27 mouse cellular contexts compared by ENCODE assay signal in the genomic region with DNA sequence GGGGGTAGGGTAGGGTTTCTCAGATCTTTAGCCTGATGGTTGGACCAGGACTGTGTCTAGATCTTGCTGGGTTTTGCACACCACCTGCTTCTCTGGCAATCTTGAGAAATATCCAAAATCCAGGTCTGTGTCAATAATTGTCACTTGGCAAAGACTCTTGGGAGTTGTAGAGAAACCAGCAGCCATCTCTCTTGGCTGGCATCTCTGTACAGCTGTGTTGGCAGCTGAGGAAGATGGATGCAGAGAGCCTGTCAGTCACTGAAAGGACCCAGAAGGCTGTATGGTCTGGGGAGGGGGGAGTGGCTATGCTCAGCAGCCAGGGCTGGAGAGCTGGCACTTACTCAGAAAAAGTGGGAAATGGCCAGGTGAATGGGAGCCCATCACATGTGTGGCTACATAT. TPM values are rescaled to one million over a fixed set of nuclear protein-coding genes. Genes with fewer than 3 reads are reported as not detected.
DNase-seq lines count a peak whose midpoint lies in the region; ATAC-seq lines count a peak whose summit lies in the region.
"Had no signal": no experiment of that assay in that cellular context is flagged by ENCODE, and none has a peak within 500 bp of the region (broad histone marks: within the 10 kb centered on the region; RNA-seq: fewer than 3 reads in every experiment).

No protein-coding gene starts in this region.

- intact Hi-C loops in left cerebral cortex, postnatal 14 days (cut with DNase I), result no loop called here

- peak; percentile 48 for DNase-seq in MN1 (ENCODE audit: low spot score)
- DNase-seq in left cerebral cortex, postnatal 14 days (ENCODE audit: low spot score in 2 of 2), result no peak
- DNase-seq in Muller cell, postnatal 12 days (ENCODE audit: inconsistent ontology term), result no peak
- DNase-seq: adrenal gland, adult 2 months; cerebellum, adult 11 months; cerebellum, adult 9-11 months; gastrocnemius, postnatal 14 days; heart, adult 18-20 months; heart, postnatal 10 days; kidney, postnatal 25 days; lung, adult 18-20 months; lung, postnatal 10 days; thymus, adult 18-20 months; thymus, postnatal 36 days had no signal

- no peak overlapping the region for H3K4me2 ChIP-seq in forebrain, embryonic 13.5 days
- H3K4me2 ChIP-seq in forebrain, embryonic 12.5 days, result no peak overlapping the region
- peak overlapping the region; percentile 27 for H3K4me2 ChIP-seq in embryonic facial prominence, embryonic 13.5 days
- H3K4me2 ChIP-seq in limb, embryonic 13.5 days (replicated peaks), result no peak overlapping the region
- H3K4me2 ChIP-seq: heart, embryonic 12.5 days; liver, embryonic 11.5 days; midbrain, embryonic 11.5 days; neural tube, embryonic 15.5 days had no signal

- H3K9me3 ChIP-seq in forebrain, embryonic 13.5 days (replicated peaks), result no peaks in the 10 kb centered on the region
- no peaks in the 10 kb centered on the region for H3K9me3 ChIP-seq in forebrain, embryonic 12.5 days
- H3K9me3 ChIP-seq in embryonic facial prominence, embryonic 13.5 days, result no peaks in the 10 kb centered on the region
- H3K9me3 ChIP-seq in limb, embryonic 13.5 days, result no peaks in the 10 kb centered on the region
- H3K9me3 ChIP-seq: heart, embryonic 12.5 days; hindbrain, embryonic 10.5 days; neural tube, embryonic 15.5 days had no signal

- peak; percentile 69; the same call in 1 of the 2 replicates for ATAC-seq in forebrain, embryonic 13.5 days
- no peak for ATAC-seq in forebrain, embryonic 12.5 days (ENCODE audit: low FRiP score)
- ATAC-seq in embryonic facial prominence, embryonic 13.5 days (ENCODE audit: insufficient number of reproducible peaks, insufficient read depth, low FRiP score, low TSS enrichment, low read depth), result no peak
- ATAC-seq in limb, embryonic 13.5 days (ENCODE audit: low FRiP score, low read depth), result no peak
- ATAC-seq: intestine, postnatal 0 days had no signal

- no peaks in the 10 kb centered on the region for H3K27me3 ChIP-seq in forebrain, embryonic 13.5 days
- H3K27me3 ChIP-seq in forebrain, embryonic 12.5 days, result peaks cover 4% of the 10 kb centered on the region; the same call in 1 of the 2 replicates
- no peaks in the 10 kb centered on the region for H3K27me3 ChIP-seq in embryonic facial prominence, embryonic 13.5 days
- H3K27me3 ChIP-seq in limb, embryonic 13.5 days, result no peaks in the 10 kb centered on the region
- H3K27me3 ChIP-seq: neural tube, embryonic 15.5 days had no signal

- H3K27ac ChIP-seq in forebrain, embryonic 13.5 days, result no peak overlapping the region
- no peak overlapping the region for H3K27ac ChIP-seq in forebrain, embryonic 12.5 days
- H3K27ac ChIP-seq in embryonic facial prominence, embryonic 13.5 days, result peak overlapping the region; percentile 80
- H3K27ac ChIP-seq in limb, embryonic 13.5 days, result peak overlapping the region; percentile 73; the same call in 1 of the 2 replicates
- H3K27ac ChIP-seq: hindbrain, embryonic 10.5 days; layer of hippocampus, adult 2 months; neural tube, embryonic 15.5 days had no signal

- H3K36me3 ChIP-seq in forebrain, embryonic 13.5 days (ENCODE audit: poor library complexity, severe bottlenecking), result no peaks in the 10 kb centered on the region
- no peaks in the 10 kb centered on the region for H3K36me3 ChIP-seq in forebrain, embryonic 12.5 days (replicated peaks)
- H3K36me3 ChIP-seq in embryonic facial prominence, embryonic 13.5 days, result peaks cover 32% of the 10 kb centered on the region
- peaks cover 18% of the 10 kb centered on the region for H3K36me3 ChIP-seq in limb, embryonic 13.5 days
- H3K36me3 ChIP-seq: heart, embryonic 12.5 days; hindbrain, embryonic 10.5 days; neural tube, embryonic 15.5 days had no signal

- peaks cover 8% of the 10 kb centered on the region for H3K4me1 ChIP-seq in forebrain, embryonic 13.5 days
- no peaks in the 10 kb centered on the region; the same call in 1 of the 2 replicates for H3K4me1 ChIP-seq in forebrain, embryonic 12.5 days
- peaks cover 87% of the 10 kb centered on the region for H3K4me1 ChIP-seq in embryonic facial prominence, embryonic 13.5 days
- H3K4me1 ChIP-seq in limb, embryonic 13.5 days, result peaks cover 72% of the 10 kb centered on the region

- no peak overlapping the region for H3K9ac ChIP-seq in forebrain, embryonic 13.5 days
- H3K9ac ChIP-seq in forebrain, embryonic 12.5 days, result no peak overlapping the region
- no peak overlapping the region for H3K9ac ChIP-seq in embryonic facial prominence, embryonic 13.5 days
- H3K9ac ChIP-seq in limb, embryonic 13.5 days, result no peak overlapping the region
- H3K9ac ChIP-seq: heart, embryonic 12.5 days; neural tube, embryonic 15.5 days had no signal

- H3K4me3 ChIP-seq in forebrain, embryonic 13.5 days, result no peak overlapping the region
- H3K4me3 ChIP-seq in forebrain, embryonic 12.5 days (replicated peaks), result no peak overlapping the region
- H3K4me3 ChIP-seq in embryonic facial prominence, embryonic 13.5 days, result no peak overlapping the region
- no peak overlapping the region for H3K4me3 ChIP-seq in limb, embryonic 13.5 days
- H3K4me3 ChIP-seq: heart, embryonic 12.5 days; hindbrain, embryonic 10.5 days; layer of hippocampus, adult 2 months; neural tube, embryonic 15.5 days had no signal

RNA-seq across cellular contexts. Expression of a gene that starts 7.8 kb away (rescaled TPM):
- polyA plus RNA-seq in forebrain, embryonic 13.5 days (2015; fragmentation: Nextera tagmentation; extraction: Ambion mirVana), result 8.5 and 12.2 TPM in 2 replicates
- polyA plus RNA-seq in forebrain, embryonic 12.5 days (2016; fragmentation: Nextera tagmentation; extraction: Ambion mirVana), result 39.4 and 45.6 TPM in 2 replicates
- 298 and 344 TPM in 2 replicates for polyA plus RNA-seq in embryonic facial prominence, embryonic 13.5 days (2015; fragmentation: Nextera tagmentation; extraction: Ambion mirVana)
- 192 and 196 TPM in 2 replicates for polyA plus RNA-seq in limb, embryonic 13.5 days (2015; fragmentation: Nextera tagmentation; extraction: Ambion mirVana)
- 1 to 10 TPM; 9.6 to 9.9 TPM for total RNA-seq in left cerebral cortex, postnatal 14 days (2021)
- total RNA-seq: common myeloid progenitor, adult 5-6 weeks; megakaryocyte progenitor cell, adult 5-6 weeks had no signal

Comparison
In these comparisons a context has a peak if more than half of its experiments do, and no peak if none do; other contexts are left out.
1. H3K27ac ChIP-seq: peak in embryonic facial prominence, embryonic 13.5 days (single experiment) and limb, embryonic 13.5 days (single experiment); none in forebrain, embryonic 13.5 days (single experiment) and forebrain, embryonic 12.5 days (single experiment).